Mouse (Mus musculus) A20 (cell line): ENCODE results near the gene Mcoln3.

Experiments
- DNase-seq: peaks from one replicate; pipeline ENCODE4 v3.0.0-alpha.2; 2011; ENCODE audit warnings: low read depth, low spot score

The Mcoln3 gene

DNA sequence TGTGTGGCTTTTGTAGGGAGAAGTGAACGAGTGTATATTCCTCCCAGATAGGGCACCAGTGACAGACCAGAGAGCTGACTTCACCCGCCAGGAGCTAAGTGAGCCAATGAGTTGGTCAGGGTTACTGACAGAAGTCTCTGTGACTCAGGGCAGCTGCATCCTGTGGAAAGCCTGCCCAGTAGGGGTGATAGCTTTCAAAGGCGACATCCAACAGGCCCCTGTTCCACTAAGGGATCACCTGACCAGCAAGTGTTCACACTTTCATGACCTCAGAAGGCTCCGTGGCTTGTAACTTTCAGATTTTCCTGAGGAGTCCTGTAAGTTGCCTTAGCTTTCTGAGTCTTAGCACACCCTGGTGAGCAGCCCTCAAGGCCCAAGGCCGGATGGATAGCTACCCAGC is 55.8 kb downstream of the Mcoln3 start:
- no peak for DNase-seq

DNA sequence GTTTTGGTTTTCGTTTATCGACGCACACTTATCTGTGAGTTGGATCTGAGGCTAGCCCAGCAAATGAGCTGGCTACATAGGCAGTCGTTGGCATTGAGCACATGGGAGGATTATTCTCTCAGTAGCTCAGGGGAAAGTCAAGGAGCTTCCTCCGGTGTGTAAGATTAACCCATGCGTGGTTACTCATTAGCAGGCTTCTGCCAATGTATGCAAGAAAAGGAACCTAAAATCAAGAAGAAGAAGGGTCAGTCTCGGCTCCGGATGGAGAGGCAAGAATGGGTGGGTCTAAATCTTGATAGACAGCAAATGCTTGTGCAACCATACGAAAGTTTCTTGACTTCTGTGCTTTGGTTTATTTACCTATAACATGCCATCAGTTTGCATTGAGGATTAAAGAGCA is 57.0 kb downstream of the Mcoln3 start:
- DNase-seq, result no peak

DNA sequence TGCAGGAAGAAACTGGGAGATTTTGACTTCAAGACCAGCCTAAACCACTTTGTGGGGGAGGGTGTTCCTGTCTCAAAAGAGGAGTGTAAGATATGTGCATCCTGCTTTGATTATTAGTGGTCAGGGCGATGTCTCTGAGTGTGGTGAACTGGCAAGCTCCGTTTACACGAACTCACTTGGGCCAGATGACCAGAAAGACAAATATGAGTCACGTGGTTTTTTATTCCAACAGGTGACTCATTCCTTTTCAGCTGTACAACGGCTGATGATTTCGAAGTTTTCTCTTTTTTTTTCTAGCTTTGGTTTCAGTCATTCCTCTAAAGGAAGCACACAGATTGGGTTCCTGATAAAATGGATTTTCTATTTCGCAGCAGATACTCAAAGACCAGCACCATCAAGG is 60.0 kb downstream of the Mcoln3 start:
- no peak for DNase-seq

DNA sequence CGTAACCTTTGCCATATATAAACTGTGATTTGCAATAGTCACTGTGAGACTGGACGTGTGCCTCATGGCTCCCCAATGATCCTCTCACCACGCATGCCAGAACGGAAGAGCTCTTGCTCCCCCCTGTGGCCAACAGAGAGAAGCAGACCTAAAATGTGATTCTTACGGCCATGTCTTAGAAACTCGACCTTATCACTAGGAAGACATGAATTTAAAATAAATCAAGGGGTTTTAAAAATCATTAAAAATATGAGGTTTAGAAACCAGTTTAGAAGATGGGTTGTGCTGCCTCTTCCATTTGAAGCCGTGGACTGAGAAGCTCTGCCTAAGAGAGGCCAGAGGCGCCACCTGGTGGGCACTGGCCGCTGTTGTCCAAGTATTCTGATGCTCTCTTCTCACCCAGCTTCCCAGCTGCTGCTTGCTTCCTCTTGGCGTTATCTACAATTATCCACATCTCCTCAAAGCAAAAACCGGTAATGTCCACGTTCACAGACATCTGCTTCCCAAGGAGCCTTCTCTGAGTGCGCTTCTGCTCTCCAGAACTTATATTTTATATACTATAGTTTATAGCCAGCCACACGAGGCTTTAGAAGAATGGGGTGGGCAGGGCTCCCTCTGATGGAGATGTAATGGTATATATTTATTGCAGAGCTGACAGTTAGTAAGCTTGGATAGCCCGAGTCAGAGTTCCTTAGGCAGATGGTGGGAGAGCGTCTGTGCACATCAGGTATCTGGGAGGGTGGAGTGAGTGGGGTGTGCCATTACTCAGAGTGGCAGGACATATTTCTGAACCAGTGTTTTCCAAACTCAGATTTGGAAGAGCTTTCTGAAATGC is 60.7 kb downstream of the Mcoln3 start:
- DNase-seq, result peak; percentile 85

DNA sequence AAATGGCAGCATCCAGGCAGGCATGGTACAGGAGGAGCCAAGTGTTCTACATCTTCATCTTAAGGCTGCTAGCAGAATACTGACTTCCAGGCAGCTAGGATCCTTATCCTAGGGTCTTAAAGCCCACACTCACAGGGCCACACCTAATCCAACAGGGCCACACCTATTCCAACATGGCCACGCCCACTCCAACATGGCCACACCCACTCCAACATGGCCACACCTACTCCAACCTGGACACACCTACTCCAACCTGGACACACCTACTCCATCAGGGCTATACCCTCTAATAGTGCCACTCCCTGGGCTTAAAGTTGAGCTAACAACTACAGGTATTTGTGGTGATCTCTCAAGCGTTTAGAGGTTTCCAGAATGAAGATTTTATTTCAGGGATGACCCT is 63.1 kb downstream of the Mcoln3 start:
- peak; percentile 38 for DNase-seq

DNA sequence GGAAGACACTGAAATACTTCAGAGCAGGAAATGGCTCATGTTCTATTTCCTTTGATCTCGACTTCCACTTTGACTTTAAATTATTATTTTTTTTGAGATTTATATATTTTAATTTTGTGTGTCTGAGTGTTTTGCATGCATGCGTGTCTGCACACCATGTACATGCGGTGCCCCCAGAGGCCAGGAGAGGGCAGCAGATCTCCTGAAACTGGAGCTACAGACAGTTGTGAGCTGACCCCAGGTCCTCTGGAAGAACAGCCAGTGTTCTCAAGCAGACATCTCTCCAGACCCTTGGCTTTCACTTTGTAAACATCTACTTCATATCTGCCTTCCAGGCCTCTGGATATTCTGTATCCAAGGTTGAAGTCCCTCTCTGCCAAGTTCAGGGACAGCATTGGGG is 63.7 kb downstream of the Mcoln3 start:
- peak; percentile 62 for DNase-seq

DNA sequence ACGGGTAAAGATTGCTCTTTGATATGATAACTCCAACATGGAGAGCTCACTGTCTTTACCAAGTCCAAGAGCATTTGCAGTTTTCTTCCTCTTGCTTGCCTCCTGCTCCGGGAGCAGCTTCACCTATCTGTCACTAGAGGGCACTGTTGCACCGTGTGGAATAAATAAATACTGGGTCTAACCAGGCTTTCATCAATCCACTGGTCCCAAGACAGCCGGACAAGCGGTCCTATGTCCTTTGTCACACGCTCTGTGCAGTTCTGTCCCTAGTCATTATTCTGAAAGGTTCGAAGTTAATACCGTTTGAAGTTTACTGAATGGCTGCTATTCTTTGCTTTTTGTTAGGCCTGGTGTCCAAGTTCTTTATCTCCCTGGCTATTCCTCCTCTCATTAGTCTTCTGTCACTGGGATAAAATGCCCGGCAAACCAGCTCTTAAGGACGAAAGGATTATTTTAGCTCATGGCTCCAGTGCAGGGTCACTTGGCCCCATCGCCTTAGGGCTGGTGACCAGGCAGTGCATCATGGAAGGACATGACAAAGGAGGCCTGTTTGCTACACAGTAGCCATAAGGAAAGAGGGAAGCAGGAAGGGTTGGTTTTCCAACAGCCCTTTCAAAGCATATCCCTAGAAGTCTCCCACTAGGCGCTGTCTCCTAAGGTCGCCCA is 67.9 kb downstream of the Mcoln3 start:
- DNase-seq, result peak; percentile 59

DNA sequence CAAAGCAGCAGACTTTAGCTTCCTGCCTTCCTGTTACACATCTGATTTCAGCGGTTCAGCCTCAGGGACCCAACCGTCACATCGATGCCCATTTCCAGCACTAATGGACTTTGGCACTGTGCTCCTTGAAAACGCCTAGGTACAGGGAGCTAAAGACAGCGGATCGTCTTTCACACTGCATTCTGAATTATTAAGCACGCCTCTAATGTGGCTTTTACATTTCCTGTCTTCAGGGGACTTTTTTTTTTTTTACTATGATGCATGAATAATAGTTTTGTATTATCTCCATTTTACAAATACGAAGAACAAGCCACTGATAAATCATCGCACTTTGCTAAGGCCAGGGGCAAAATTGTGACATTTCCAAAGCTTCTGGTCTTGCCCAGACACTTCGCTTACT is 68.8 kb downstream of the Mcoln3 start:
- no peak for DNase-seq

DNA sequence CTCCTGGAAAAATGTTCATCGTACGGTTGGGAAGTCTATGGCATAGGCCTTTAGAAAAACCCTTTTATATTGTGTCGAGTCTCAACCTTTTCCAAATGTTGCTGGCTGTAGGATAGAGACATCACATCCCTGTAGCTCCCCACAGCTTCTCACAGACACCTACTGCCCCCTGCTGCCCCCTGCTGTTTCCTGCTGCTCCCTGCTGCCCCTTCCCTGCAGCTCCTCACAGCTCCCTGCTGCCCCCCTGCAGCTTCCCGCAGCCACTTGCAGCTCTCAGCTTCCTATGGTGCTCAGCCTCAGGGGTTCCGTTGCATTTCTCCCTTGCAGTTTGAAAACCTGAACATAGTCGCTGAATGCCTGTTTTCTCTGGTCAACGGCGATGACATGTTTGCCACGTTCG is 72.7 kb downstream of the Mcoln3 start:
- peak; percentile 27 for DNase-seq
